ENCODE assay signal across 8 mouse cellular contexts in the genomic region with DNA sequence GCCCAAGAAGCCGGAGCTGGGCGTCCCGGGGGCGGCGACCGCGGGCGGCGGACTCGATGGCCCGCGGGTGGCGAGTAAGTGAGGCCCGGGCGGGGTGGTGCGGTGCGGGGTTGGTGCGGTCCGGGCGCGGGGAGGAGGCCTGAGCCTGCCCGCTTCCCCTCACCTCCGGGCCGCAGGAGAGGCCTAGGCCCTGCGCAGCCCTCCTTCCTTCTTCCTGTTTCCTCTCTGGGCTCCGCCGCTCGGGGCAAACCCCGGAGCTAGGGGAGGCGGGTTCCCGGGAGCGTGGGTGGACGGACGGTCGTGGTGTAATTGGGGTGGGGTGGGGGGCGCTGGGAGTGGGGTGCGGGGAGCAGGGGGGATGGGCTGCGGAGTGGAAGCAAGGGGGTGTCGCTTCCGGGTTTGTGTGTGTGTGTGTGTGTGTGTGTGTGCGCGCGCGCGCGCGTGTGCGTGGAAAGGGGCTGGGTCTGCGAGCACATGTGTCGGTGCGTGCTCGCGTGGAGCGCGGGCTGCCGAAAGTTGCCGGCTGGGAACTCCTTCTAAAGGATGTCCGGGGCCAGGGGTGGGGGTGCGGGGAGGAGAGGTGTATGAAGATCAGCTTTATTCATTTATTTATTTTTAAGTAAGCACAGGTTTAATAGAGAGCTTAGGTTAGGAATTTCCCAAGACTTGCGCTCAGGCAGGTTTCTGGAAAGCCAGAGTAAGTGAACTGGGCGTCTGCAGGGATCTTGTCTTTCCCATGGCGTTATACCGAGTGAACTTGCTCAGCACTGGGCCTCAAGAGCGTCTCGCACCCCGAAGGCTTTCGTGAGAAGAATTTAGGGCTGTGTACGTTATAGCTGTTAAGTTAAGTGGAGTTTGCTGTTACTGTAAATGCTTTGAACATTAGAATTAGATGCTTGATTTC. TPM values are rescaled to one million over a fixed set of nuclear protein-coding genes. Genes with fewer than 3 reads are reported as not detected.
DNase-seq lines count a peak whose midpoint lies in the region; ATAC-seq and TF ChIP-seq lines count a peak whose summit lies in the region.

No protein-coding gene starts in this region.

- H3K9me3 ChIP-seq in MEL (replicated peaks; ENCODE audit: insufficient read depth, low read length), result no peaks in the 10 kb centered on the region
- H3K9me3 ChIP-seq in hindbrain, embryonic 10.5 days, result no peaks in the 10 kb centered on the region
- no peaks in the 10 kb centered on the region for H3K9me3 ChIP-seq in lung, postnatal 0 days (ENCODE audit: low read length)

- peak overlapping the region; percentile 99 for H3K9ac ChIP-seq in MEL (ENCODE audit: control insufficient read depth, low read depth, low read length, poor library complexity, severe bottlenecking)
- peak overlapping the region; percentile 94 for H3K9ac ChIP-seq in lung, postnatal 0 days (replicated peaks; ENCODE audit: low read depth)

- WGBS in hindbrain, embryonic 10.5 days, result under 1% methylated on average over 68 of the region's 68 CpGs
- 3% methylated on average over 52 of the region's 68 CpGs for WGBS in lung, postnatal 0 days

- no peak for TF ChIP-seq RAD21 in MEL (IDR thresholded peaks at IDR 0.05; ENCODE audit: low read depth, low read length)

- DNase-seq in MEL (ENCODE audit: low read depth, low spot score), result peak; percentile 82
- DNase-seq in cerebellum, adult 8-10 months, result peak; percentile 65
- peak; percentile 26 to 74 for DNase-seq in frontal cortex, adult 2 months (ENCODE audit: extremely low spot score in 1 of 2, low spot score in 1 of 2)
- peak; percentile 62 for DNase-seq in hindbrain, embryonic 10.5 days (ENCODE audit: low spot score)
- DNase-seq in layer of hippocampus, postnatal 14 days (ENCODE audit: low spot score in 2 of 2), result peak; percentile 58 to 78
- DNase-seq in lung, postnatal 0 days (ENCODE audit: low spot score), result peak; percentile 76
- DNase-seq in ovary, postnatal 36 days (ENCODE audit: low spot score), result peak; percentile 69
- DNase-seq in thymus, postnatal 25 days, result peak; percentile 82

- TF ChIP-seq POLR2A in MEL (IDR thresholded peaks at IDR 0.05; ENCODE audit: control insufficient read depth in 1 of 2, insufficient read depth in 1 of 2, low read depth in 1 of 2, low read length in 2 of 2, poor library complexity in 1 of 2), result peak; percentile 49 to 55; a peak in 2 of 4 replicates

- no peaks in the 10 kb centered on the region for H3K27me3 ChIP-seq in MEL (ENCODE audit: control insufficient read depth in 1 of 2, insufficient read depth in 2 of 2, low read length in 2 of 2)
- H3K27me3 ChIP-seq in hindbrain, embryonic 10.5 days (ENCODE audit: insufficient read depth, poor library complexity, severe bottlenecking), result no peaks in the 10 kb centered on the region
- H3K27me3 ChIP-seq in lung, postnatal 0 days (replicated peaks; ENCODE audit: insufficient read depth, low read length), result no peaks in the 10 kb centered on the region

- peaks cover 65% of the 10 kb centered on the region for H3K79me2 ChIP-seq in MEL (ENCODE audit: control insufficient read depth, insufficient read depth, low read length, poor library complexity)

- ATAC-seq in lung, postnatal 0 days, result peak; percentile 55

- peaks cover 9 to 31% of the 10 kb centered on the region in 2 experiments for H3K36me3 ChIP-seq in MEL (ENCODE audit: control insufficient read depth in 1 of 2, insufficient read depth in 2 of 2, low read length in 2 of 2)
- H3K36me3 ChIP-seq in hindbrain, embryonic 10.5 days, result peaks cover 10% of the 10 kb centered on the region
- peaks cover 7% of the 10 kb centered on the region; the same call in 1 of the 2 replicates for H3K36me3 ChIP-seq in lung, postnatal 0 days (ENCODE audit: insufficient read depth, low read length)

- peak; percentile 26 to 30; a peak in 2 of 4 replicates for TF ChIP-seq EP300 in MEL (IDR thresholded peaks at IDR 0.05; ENCODE audit: low read depth in 1 of 2, low read length in 2 of 2)
- no peak for TF ChIP-seq EP300 in lung, postnatal 0 days (IDR thresholded peaks at IDR 0.05)

- H3K4me2 ChIP-seq in lung, postnatal 0 days (replicated peaks; ENCODE audit: low read depth, low read length), result peak overlapping the region; percentile 73

- H3K27ac ChIP-seq in MEL (ENCODE audit: control insufficient read depth, low read depth, low read length), result peak overlapping the region; percentile 89
- H3K27ac ChIP-seq in hindbrain, embryonic 10.5 days, result peak overlapping the region; percentile 98
- peak overlapping the region; percentile 100 for H3K27ac ChIP-seq in lung, postnatal 0 days (ENCODE audit: low read length)

- peaks cover 21 to 24% of the 10 kb centered on the region in 2 experiments for H3K4me1 ChIP-seq in MEL (ENCODE audit: control insufficient read depth in 1 of 2, insufficient read depth in 2 of 2, low read length in 2 of 2)
- H3K4me1 ChIP-seq in hindbrain, embryonic 10.5 days (replicated peaks), result peaks cover 42% of the 10 kb centered on the region
- peaks cover 10% of the 10 kb centered on the region; the same call in 1 of the 2 replicates for H3K4me1 ChIP-seq in lung, postnatal 0 days (ENCODE audit: insufficient read depth, low read depth, low read length)

- 0 out of 6 replicates have a peak, but pooled peaks of 1 of the 3 experiments have one; percentile 0 for TF ChIP-seq CTCF in MEL (IDR thresholded peaks at IDR 0.05 in 2 of 3, conservative IDR thresholded peaks at IDR 0.05 in 1 of 3; ENCODE audit: control insufficient read depth in 1 of 3, insufficient read depth in 1 of 3, low read depth in 2 of 3, low read length in 3 of 3, poor library complexity in 1 of 3, severe bottlenecking in 1 of 3)
- no peak for TF ChIP-seq CTCF in lung, postnatal 0 days (IDR thresholded peaks at IDR 0.05)

- H3K4me3 ChIP-seq in MEL (ENCODE audit: control insufficient read depth in 1 of 2, insufficient read depth in 1 of 2, low read depth in 2 of 2, low read length in 2 of 2), result peak overlapping the region; percentile 65 to 88
- H3K4me3 ChIP-seq in hindbrain, embryonic 10.5 days, result peak overlapping the region; percentile 98
- H3K4me3 ChIP-seq in lung, postnatal 0 days (ENCODE audit: low read depth, low read length), result peak overlapping the region; percentile 99

TF ChIP-seq in MEL, 35 proteins besides CTCF, POLR2A, EP300 and RAD21 (continues in another document):
- TF ChIP-seq ZMIZ1 (IDR thresholded peaks at IDR 0.05; ENCODE audit: low read depth, low read length), result no peak
- no peak for TF ChIP-seq BHLHE40 (IDR thresholded peaks at IDR 0.05; ENCODE audit: borderline replicate concordance, low read depth, low read length)
- peak; percentile 3; the same call in 1 of the 2 replicates for TF ChIP-seq TCF12 (IDR thresholded peaks at IDR 0.05; ENCODE audit: low read depth, low read length)
- TF ChIP-seq KAT2A (conservative IDR thresholded peaks at IDR 0.05; ENCODE audit: low read depth, low read length), result no peak
- TF ChIP-seq GABPA (IDR thresholded peaks at IDR 0.05; ENCODE audit: low read depth, low read length), result no peak
- no peak for TF ChIP-seq TAL1 (IDR thresholded peaks at IDR 0.05; ENCODE audit: low read length)
- peak; percentile 73; the same call in 1 of the 2 replicates for TF ChIP-seq MAZ (IDR thresholded peaks at IDR 0.05; ENCODE audit: low read depth, low read length)
- no peak for TF ChIP-seq ZKSCAN1 (IDR thresholded peaks at IDR 0.05; ENCODE audit: low read depth, low read length)
- no peak; the same call in 1 of the 2 replicates for TF ChIP-seq TBP (IDR thresholded peaks at IDR 0.05; ENCODE audit: low read depth, low read length)
- TF ChIP-seq USF2 (IDR thresholded peaks at IDR 0.05; ENCODE audit: borderline replicate concordance in 1 of 2, insufficient read depth in 1 of 2, low read depth in 1 of 2, low read length in 2 of 2), result no peak
- TF ChIP-seq USF1 (IDR thresholded peaks at IDR 0.05; ENCODE audit: low read depth, low read length), result no peak
- TF ChIP-seq NELFE (IDR thresholded peaks at IDR 0.05; ENCODE audit: low read depth, low read length), result peak; percentile 35
- TF ChIP-seq MXI1 (IDR thresholded peaks at IDR 0.05; ENCODE audit: low read depth, low read length), result peak; percentile 94
- TF ChIP-seq MAX (IDR thresholded peaks at IDR 0.05; ENCODE audit: low read length), result peak; percentile 81
- no peak for TF ChIP-seq CHD2 (IDR thresholded peaks at IDR 0.05; ENCODE audit: low read length)
- TF ChIP-seq UBTF (IDR thresholded peaks at IDR 0.05; ENCODE audit: borderline replicate concordance, insufficient read depth, low read depth, low read length), result peak; percentile 93
- peak; percentile 52; the same call in 1 of the 2 replicates for TF ChIP-seq NRF1 (IDR thresholded peaks at IDR 0.05; ENCODE audit: insufficient read depth, low read depth, low read length, poor library complexity, severe bottlenecking)
- TF ChIP-seq MAFK (IDR thresholded peaks at IDR 0.05; ENCODE audit: borderline replicate concordance, low read depth, low read length), result no peak
- TF ChIP-seq ZC3H11A (IDR thresholded peaks at IDR 0.05; ENCODE audit: low read depth, low read length), result no peak
- no peak for TF ChIP-seq ZNF384 (IDR thresholded peaks at IDR 0.05; ENCODE audit: low read depth, low read length)
- TF ChIP-seq JUND (IDR thresholded peaks at IDR 0.05; ENCODE audit: low read depth, low read length), result no peak
- TF ChIP-seq SMC3 (IDR thresholded peaks at IDR 0.05; ENCODE audit: low read depth, low read length), result no peak
- peak; percentile 87; the same call in 1 of the 2 replicates for TF ChIP-seq CHD1 (IDR thresholded peaks at IDR 0.05; ENCODE audit: low read depth, low read length)
- no peak for TF ChIP-seq POLR2AphosphoS5 (IDR thresholded peaks at IDR 0.05; ENCODE audit: borderline replicate concordance, low read depth, low read length)

RNA-seq across cellular contexts. Expression of a gene that starts 1.2 kb away (rescaled TPM):
- total RNA-seq in MEL (2012; rRNA removed), result 56.1 and 61.5 TPM in 2 replicates
- 10 to 100 TPM in 1 of 2 experiments, not detected in 1; 60.6 TPM for polyA plus RNA-seq in MEL (2012; ENCODE audit: insufficient read depth in 1 of 2, insufficient read length in 2 of 2, low read depth in 1 of 2, low replicate concordance in 2 of 2, missing spikeins in 1 of 2)
- 48.7 and 55.7 TPM in 2 replicates for polyA plus RNA-seq in frontal cortex, adult 2 months (2012; rRNA removed)
- polyA plus RNA-seq in hindbrain, embryonic 10.5 days (2016; fragmentation: Nextera tagmentation; extraction: Ambion mirVana), result 47.7 and 50.3 TPM in 2 replicates
- 10 to 100 TPM; 89.4 to 97.4 TPM for total RNA-seq in layer of hippocampus, postnatal 14 days (2021)
- polyA plus RNA-seq in lung, postnatal 0 days (2015; fragmentation: Nextera tagmentation; extraction: Ambion mirVana), result 77.8 and 79.6 TPM in 2 replicates

RNA-seq across cellular contexts. Expression of a gene that starts 30.9 kb away (rescaled TPM):
- not detected in 2 replicates for total RNA-seq in MEL (2012; rRNA removed)
- polyA plus RNA-seq in MEL (2012; ENCODE audit: insufficient read depth in 1 of 2, insufficient read length in 2 of 2, low read depth in 1 of 2, low replicate concordance in 2 of 2, missing spikeins in 1 of 2), result under 1 TPM in 1 of 2 experiments, not detected in 1; 0.01 TPM
- 5.6 and 5.9 TPM in 2 replicates for polyA plus RNA-seq in frontal cortex, adult 2 months (2012; rRNA removed)
- polyA plus RNA-seq in hindbrain, embryonic 10.5 days (2016; fragmentation: Nextera tagmentation; extraction: Ambion mirVana), result not detected in 2 replicates
- 1 to 10 TPM; 6.2 to 6.8 TPM for total RNA-seq in layer of hippocampus, postnatal 14 days (2021)
- polyA plus RNA-seq in lung, postnatal 0 days (2015; fragmentation: Nextera tagmentation; extraction: Ambion mirVana), result 0.24 and 0.31 TPM in 2 replicates

Comparison
In these comparisons a context has a peak if more than half of its experiments do, and no peak if none do; other contexts are left out.
1. Peak in every context shown above with its lines: DNase-seq, ATAC-seq, H3K4me3 ChIP-seq and H3K27ac ChIP-seq.